Mouse (Mus musculus): ENCODE results near the gene Sorcs2. TPM values are rescaled to one million over a fixed set of nuclear protein-coding genes. Genes with fewer than 3 reads are reported as not detected.

The Sorcs2 gene
- total RNA-seq, 2 experiments from 2014 or later = 2.2 to 5.4 TPM

DNA sequence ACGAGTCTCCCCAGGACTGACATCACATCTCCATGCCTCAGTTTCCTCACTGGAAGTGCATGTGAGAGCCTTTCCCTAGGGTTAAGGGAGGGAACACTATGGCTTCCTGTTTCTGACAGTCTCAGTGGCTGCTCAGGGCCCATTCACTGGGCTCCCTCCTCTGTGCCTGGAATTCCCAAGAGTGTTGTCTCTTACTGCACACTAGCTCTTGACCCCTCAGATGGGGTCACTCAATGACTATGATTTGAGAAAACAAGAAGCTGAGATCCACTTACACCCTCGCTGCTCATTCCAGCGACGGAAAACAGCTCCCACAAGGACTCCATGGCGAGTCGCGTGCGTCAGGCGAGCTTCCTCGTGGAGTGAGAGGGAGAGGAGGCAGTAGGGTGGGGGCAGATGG, 296.8 kb downstream of the Sorcs2 start:
- no peak for ATAC-seq (replicated peaks; ENCODE audit: low FRiP score, poor library complexity, severe bottlenecking)

DNA sequence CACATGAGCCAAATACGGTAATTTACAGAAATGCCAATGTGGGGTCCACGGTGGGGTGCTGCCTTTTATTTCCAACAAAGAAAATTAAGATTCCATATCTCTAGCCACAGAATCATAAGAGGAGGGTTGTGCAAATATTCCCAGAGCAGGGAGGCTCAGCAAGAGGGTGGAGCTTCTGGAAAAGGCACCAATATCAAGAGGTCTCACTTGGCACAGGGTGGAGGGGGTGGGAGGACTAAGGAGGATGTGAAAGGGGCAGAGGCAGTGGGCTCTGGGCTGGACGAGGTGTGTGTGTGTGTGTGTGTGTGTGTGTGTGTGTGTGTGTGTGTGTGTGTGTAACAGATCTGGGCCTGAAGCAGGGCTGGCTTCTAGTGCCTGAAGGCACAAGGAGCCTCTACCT, 297.5 kb downstream of the Sorcs2 start:
- ATAC-seq (replicated peaks; ENCODE audit: low FRiP score, poor library complexity, severe bottlenecking) = no peak

DNA sequence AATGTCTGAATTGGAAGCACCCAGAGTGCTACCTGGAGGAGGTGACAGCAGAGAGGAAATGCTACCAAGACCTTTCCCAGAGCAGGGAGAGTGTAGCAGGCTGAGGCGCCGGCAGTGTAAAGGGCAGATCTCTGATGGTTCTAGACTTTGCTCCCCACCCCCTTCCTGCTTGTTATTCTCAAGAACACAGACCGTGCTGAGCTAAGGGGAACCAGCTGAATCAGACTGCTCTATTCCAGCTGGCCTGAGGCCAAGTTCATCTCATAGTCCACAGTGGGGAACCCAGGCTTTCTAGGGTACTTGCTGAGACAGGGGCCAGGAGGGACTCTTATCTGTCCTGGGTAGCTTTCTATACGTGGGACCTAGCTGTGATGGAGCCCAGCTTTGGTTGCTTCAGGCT, 298.3 kb downstream of the Sorcs2 start:
- no peak for ATAC-seq (replicated peaks; ENCODE audit: low FRiP score, poor library complexity, severe bottlenecking)

DNA sequence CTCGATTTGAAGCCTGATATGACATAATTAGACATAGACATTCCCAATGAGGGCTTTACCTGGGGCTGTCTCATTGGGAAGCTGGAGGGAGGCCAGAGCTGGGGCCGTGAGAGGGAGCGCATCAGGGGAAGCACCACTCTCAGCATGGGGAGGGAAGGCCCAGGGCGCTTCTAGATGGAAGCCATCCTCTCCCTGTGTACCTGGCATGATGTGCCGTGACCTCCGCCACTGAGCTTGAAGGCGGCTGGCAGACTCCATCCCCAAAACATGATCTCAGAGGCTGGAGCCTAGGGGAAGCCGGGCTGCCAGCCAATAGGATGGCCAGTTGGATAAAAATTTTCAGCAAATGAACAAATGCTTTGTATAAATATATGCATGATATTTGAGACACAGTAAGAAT, 301.9 kb downstream of the Sorcs2 start:
- ATAC-seq (replicated peaks; ENCODE audit: low FRiP score, poor library complexity, severe bottlenecking) = no peak

DNA sequence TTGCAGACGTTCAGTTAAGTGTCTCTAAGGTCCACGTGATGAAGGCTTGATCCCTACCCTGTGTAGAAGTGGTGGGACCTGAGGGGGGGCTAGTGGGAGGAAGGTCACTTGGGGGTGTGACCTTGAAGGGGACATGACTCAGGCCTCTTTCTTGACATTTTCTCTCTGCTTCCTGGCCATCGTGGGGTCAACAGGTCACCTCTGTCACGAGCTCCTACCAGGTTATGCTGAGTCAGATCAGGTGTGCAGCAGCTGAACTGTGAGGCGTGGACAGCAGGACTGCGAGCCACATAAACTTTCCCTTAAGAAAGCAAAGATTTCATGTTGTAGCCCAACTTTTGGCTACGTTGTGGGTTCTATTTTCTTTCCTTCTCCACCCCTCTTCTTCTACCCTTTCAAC, 307.9 kb downstream of the Sorcs2 start:
- no peak for ATAC-seq (replicated peaks; ENCODE audit: low FRiP score, poor library complexity, severe bottlenecking)

DNA sequence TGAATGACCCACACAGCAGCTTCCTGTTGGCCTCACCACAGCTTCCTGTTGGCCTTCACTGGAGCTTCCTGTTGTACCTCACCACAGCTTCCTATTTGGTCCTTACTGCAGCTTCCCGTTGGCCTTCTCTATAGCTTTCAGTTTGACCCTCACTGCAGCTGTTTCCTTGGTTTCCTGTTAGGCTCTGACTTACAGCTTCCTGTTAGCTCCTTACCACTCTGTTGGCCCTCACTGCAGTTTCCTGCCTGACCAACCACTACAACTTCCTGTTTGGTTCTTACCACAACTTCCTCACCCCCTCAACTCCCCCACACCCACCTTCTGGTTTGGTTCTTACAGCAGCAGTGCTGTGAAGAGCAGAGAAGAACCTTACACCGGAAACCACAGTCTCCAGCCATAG, 308.7 kb downstream of the Sorcs2 start:
- no peak for ATAC-seq (replicated peaks; ENCODE audit: low FRiP score, poor library complexity, severe bottlenecking)

DNA sequence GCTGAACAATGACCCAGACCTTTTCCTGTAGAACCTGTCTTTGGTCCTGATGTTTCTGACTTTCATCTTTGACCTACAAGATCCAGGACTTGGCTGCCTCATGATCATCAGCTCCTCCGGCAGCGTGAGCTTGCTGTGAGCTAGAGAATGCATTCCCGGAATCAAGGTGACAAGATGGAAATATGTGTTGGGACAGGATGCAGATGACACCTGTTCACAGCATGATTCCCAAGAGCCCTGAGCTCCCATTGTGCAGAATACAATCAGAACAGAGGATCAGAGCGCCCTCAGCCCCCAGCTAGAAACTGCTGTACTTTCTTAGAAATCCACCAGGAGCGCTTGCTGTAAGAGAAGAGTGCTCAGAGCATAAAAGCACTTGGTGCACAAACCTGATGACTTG, 311.0 kb downstream of the Sorcs2 start:
- no peak for ATAC-seq (replicated peaks; ENCODE audit: low FRiP score, poor library complexity, severe bottlenecking)

DNA sequence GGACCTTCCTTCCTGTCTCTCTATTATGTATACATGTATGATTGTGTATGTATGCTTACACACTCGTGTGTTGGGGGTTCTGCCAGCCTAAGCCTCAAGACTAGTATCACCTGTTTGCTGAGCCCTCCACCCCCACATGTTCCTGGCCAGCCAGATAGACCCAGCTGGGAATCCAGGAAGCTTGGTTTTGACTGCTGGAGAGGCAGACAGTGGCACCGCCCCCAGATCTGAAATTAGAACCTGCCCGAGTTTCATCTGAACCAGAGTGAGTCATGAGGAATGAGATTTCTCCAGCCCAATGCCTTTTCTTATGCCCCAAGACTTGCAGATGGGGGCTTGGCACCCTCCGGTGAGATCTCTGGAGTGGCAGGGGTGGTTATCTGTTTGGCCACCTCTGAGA, 312.3 kb downstream of the Sorcs2 start:
- ATAC-seq (replicated peaks; ENCODE audit: low FRiP score, poor library complexity, severe bottlenecking) = no peak

DNA sequence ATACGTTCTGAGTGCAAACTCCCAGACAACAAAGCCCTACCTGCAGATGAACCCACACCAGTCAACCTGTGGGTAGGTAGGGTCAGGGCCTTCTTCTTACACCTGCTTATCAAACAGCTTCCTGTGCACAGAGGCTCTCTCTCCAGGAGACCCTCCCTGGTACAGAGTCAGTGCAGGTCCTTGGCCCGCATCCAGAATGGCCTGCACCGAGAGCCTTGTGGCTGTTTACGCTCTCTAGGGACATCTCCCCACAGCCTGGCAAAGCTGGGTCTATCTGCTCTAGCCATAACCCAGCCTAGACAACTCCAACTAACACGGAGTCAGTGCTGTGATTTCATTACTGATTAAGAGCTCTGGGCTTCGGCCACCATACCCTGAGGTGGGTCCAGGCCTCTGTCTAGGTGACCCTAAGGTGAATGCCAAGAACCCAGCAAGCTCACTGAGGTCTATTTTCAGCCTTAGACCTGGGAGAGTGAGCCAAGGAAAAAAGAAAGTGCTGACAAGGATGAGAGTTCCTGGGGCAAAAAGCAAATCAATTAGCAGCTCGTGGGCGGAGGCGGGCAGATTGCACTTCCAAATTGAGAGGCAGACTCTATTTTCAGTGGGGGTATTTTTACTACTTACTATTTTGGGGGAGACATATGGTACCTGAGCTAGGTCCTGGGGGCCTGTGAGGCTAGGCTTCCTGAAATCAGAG, 313.9 kb downstream of the Sorcs2 start:
- ATAC-seq (replicated peaks; ENCODE audit: low FRiP score, poor library complexity, severe bottlenecking) = no peak

DNA sequence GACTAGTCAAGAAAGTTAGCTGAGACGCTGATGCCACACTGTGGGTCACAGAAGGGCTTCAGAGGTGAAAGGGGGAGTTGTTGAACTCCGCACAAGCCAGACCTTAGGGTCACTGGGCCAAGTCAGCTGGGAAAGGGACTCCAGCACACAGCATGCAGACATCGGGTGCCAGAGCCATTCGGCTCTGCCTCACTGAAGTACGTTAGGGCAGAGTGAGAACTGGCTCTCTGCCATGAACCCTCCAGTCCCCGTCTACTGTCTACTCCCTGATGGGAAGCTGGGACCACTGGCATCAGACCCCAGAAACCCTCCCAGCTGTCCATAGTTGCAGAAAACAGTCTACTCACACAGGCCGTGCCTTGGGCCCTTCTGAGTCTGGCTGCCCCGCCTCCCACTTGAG, 316.9 kb downstream of the Sorcs2 start:
- no peak for ATAC-seq (replicated peaks; ENCODE audit: low FRiP score, poor library complexity, severe bottlenecking)

DNA sequence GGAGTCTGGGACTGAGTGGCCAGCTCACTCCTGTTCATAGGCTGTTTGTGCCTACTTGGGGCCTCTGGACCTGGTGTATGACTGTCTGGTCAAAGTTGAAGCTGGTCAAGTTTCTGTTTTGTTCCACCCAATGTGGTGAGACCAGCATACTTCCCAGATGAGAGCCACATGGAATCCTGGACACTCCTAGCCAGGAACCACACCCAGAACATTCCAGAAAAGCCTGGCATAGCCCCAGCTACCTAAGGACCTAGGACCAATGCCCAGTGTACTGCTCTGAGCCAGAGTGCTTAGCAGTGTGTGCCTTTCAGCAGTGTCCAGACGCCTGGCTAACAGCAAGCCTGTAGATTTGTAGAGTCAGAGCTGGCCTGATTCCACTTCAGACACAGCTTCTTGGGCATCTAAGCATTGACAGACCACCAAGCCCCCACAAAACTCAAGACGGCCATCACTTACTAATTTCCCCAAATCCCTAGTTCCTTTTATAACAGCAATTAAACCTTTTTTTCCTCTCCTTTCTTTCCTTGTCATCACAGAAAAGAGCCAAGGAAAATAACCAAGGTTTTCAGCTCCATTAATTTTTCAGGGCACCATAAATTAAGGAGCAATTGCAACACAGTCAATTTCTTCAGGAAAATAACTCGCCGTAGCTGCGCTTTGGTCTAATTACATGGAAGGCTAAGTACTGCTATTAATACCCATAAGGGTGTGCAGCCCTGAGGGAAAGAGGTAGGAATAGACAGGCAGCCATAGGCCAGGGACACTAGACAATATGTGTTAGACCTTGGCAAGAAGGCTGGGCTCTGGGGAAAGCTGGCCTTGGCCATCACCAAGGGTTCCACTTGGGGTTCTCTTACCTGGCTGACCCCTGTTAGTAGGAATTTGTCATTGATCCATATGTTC, 322.5 kb downstream of the Sorcs2 start:
- no peak for ATAC-seq (replicated peaks; ENCODE audit: low FRiP score, poor library complexity, severe bottlenecking)

DNA sequence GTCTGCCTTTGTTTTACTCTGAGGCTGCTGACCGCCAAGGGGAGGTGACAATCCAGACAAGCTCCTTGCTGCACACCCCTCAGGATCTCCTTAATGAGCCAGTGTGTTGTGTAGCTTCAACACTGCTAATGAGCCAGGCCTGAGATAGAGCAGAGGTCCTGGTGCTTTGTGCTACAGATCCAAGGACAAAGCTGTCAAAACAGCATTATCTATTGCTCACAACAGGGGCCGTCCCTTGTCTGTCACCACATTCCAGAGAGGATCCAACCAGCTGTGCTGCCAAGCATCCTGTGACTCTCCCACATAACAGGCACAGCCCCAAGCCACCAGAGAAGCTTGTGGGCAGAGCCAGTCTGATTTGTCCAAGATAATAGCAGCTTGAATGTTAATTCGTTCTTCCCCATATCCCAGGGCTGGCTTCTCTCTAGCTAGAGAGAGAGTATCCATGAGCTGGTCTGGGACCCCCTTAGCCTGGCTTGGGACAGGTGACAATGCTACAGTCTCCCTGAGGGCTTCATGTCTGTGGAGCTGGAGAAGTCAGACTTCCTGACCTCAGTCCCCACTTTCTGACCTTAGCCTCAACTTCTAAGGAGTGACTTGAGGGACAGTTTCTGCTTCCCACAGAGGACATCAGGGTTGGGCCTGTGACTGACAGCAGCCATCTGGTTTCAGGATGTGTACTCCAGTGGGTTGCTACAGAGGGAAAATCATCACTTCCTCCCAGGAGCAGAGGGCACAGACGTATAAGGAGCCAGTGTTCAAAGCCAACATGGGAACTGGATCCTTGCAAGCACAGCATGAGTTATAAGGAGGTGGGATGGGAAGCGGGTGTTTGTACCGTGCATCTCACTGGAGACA, 328.2 kb downstream of the Sorcs2 start:
- ATAC-seq (replicated peaks; ENCODE audit: low FRiP score, poor library complexity, severe bottlenecking) = no peak

DNA sequence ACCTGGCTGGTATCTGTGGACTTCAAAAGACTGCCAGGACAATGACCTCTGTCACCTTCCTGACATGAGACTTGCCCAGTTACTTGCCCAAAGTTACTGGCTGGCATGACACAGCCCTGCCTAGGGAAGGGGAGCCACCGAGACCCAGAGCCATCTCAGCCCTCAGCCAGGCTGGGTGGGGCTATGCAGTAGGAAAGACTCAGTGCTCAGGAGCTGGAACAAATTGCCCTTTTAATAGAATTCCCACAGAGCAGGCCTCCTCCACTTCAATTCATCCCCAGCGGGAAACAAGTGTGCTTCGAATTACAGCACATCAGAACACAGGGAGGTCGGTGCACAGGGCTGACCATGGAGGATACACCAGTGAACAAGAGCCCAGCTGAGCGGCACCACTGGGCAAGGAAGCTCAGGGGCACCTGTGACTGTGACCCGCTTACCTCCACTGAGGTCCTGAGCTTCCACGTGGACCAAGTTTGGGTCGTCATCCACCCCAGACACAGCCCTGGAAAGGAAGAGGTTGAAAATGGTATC, 330.2 kb downstream of the Sorcs2 start:
- no peak for ATAC-seq (replicated peaks; ENCODE audit: low FRiP score, poor library complexity, severe bottlenecking)

DNA sequence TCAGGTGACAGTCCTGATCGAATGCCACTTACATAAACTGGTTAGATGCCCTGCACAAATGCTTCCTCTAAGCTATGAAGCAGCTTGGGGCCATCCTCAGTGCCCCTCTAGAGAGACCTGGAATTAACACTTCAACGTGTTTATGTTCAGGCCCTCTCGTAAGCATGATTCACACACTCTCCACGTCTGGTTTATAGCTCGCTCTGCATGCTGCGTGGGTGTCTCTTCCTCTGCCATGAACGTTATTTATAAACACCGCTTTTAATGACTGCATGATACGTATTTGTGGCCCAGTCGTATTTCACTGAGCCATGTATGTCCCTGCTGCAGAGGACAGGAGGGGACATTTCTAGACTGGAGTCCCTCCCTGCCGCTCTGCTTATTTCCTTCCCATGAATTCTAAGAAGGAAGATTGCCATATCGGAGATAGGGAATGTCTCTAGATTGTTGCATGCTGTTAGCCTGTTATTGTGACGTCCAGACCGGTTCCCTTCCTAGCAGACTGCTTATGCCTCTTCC, 340.1 kb downstream of the Sorcs2 start:
- no peak for ATAC-seq (replicated peaks; ENCODE audit: low FRiP score, poor library complexity, severe bottlenecking)

DNA sequence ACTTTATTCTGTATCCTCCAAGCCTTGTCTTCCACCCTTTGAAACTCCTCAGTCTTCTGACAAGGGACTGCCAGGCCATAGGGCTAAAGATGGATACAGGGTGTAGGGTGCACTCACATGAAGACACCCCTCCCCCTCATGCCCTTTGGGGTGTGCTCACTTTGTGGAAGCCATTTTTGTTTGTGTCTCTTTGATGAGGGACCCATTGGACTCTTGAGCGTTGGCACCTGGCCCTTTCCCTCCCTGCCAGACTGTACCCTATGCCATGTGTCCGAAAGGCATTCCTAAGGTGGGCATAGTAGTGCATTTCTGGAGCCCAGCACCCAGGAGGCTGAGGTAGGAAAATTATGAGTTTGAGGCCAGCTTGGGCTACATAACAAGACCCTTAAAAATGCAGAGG, 341.0 kb downstream of the Sorcs2 start:
- no peak for ATAC-seq (replicated peaks; ENCODE audit: low FRiP score, poor library complexity, severe bottlenecking)

DNA sequence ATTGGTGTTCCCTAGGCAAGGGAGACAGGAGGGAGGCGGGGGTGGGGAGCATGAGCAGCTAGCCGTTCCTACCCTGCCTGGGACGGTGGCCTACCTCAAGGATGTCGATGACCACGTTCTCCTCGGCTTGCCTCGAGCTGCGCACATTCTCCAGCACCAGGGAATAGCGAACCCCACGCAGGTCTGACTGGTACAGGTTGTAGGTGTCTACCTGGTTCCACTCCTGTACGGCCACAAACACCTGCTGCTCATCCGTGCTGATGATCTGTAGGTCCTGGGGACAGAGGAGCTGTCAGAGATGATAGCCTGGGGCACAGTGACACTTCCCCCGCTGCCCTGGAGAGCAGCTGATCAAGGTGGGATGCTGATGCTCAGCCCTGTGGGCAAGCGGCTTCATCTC, 342.1 kb downstream of the Sorcs2 start:
- no peak for ATAC-seq (replicated peaks; ENCODE audit: low FRiP score, poor library complexity, severe bottlenecking)

DNA sequence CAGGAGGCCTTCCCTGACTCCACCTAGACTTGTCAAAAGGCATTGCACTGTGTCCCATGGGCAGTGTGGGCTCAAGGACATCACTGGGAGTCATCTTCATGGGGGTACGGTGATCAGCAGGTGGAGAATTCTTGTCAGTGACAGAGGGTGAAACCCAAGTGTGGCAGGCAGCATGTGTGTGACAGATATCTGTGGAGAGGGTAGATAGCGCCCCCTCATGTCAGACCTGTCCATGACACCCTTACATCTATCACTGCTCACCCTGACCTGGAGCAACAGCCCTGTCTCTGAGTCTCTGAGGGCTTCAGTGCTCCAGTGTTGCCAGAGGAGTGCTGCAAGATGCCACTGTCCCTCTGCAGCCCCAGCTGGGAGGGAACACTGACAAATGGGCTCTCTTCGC, 343.4 kb downstream of the Sorcs2 start:
- ATAC-seq (replicated peaks; ENCODE audit: low FRiP score, poor library complexity, severe bottlenecking) = no peak

DNA sequence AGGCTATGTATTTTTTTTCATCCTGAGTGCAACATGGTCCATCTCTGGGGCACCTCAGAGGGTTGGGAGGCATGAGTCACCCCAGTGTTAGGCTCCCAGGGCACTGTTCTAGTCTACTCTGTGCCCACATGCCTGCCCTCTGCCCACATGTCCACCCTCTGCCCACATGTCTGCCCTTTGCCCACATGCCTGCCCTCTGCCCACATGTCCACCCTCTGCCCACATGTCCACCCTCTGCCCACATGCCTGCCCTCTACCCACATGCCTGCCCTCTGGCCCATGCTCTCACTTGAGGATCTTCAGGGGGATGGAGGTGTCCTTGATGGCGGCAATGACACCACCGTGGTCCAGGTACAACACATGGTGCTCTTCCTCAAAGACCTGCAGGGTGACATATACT, 354.8 kb downstream of the Sorcs2 start:
- no peak for ATAC-seq (replicated peaks; ENCODE audit: low FRiP score, poor library complexity, severe bottlenecking)

DNA sequence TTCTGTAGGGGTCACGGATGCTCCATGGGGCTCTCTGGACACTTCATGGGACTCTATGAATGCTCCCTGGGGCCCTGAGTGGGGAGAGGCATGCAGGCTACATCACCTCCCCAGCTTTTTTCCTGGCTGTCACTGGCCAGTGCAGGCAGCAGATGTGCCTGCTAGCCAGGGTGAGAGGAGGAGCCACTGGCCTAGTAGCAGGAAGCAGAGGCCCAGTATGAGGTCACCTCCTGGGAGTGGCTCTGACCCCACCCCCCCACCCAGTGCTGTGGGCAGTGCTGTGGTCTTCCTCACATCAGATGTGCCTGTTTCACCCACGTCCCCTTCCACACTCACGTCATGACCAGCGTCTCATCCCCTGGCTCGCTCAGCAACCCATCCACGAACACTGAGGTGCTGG, 356.2 kb downstream of the Sorcs2 start:
- no peak for ATAC-seq (replicated peaks; ENCODE audit: low FRiP score, poor library complexity, severe bottlenecking)

DNA sequence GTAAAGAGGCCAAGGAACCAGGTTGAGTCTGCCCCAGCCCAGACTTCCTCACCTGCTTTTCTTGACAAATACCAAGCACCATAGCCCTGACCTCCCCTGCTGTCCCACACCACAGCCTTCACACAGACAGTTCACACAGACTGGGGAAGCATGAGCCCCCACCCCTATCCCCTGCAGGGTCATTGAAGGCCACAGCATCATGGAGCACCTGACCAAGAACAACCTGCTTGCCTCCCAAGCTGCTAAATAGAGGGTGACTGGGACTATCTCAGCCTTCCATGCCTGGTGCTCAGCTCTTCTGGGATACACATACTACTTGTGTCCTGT, 356.7 kb downstream of the Sorcs2 start:
- ATAC-seq (replicated peaks; ENCODE audit: low FRiP score, poor library complexity, severe bottlenecking) = no peak

Data from erythroid progenitor cell, adult 5-6 weeks (primary cell).